Mouse (Mus musculus) intestine, embryonic 15.5 days (tissue): ENCODE data around the gene Pcgf3. TPM values are rescaled to one million over a fixed set of nuclear protein-coding genes. Genes with fewer than 3 reads are reported as not detected.
"Not testable (repeated sequence)": the region's sequence is repeated elsewhere in the genome, so short reads cannot be mapped to it uniquely, and the experiment has no call there.

Experiments
- ATAC-seq: fragments of 200-750 bp; cut with Nextera tagmentation; 2 replicates; pipeline ENCODE4 v1.8.0; 2017; ENCODE audit warnings: moderate TSS enrichment, moderate library complexity
- H3K27ac ChIP-seq: fragments of 300-500 bp; sonication (generic); 2 replicates; pipeline ENCODE4 v1.5.1; 2015; ENCODE audit warnings: mild to moderate bottlenecking, inconsistent platforms
- H3K27me3 ChIP-seq: fragments of 300-500 bp; sonication (generic); replicated peaks from 2 replicates; pipeline ENCODE4 v1.6.1; 2015; ENCODE audit warnings: inconsistent platforms
- H3K36me3 ChIP-seq: fragments of 300-500 bp; sonication (generic); 2 replicates; pipeline ENCODE4 v1.6.1; 2015; ENCODE audit warnings: inconsistent platforms
- H3K4me1 ChIP-seq: fragments of 300-500 bp; sonication (generic); replicated peaks from 2 replicates; pipeline ENCODE4 v1.6.1; 2015; ENCODE audit warnings: inconsistent platforms
- H3K4me2 ChIP-seq: fragments of 300-500 bp; sonication (generic); replicated peaks from 2 replicates; pipeline ENCODE4 v1.6.1; 2015; ENCODE audit warnings: mild to moderate bottlenecking, inconsistent platforms
- H3K4me3 ChIP-seq: fragments of 300-500 bp; sonication (generic); replicated peaks from 2 replicates; pipeline ENCODE4 v1.5.1; 2015; ENCODE audit warnings: inconsistent platforms
- H3K9ac ChIP-seq: fragments of 300-500 bp; sonication (generic); 2 replicates; pipeline ENCODE4 v1.6.1; 2015; ENCODE audit warnings: inconsistent platforms
- H3K9me3 ChIP-seq: fragments of 300-500 bp; sonication (generic); 2 replicates; pipeline ENCODE4 v1.6.1; 2016; ENCODE audit warnings: inconsistent platforms
- WGBS: fragments of 180-500 bp; shearing (Covaris S2); methylation state at CpG from one replicate; pipeline ENCODE4 v1.1.7; 2015; 5-methylcytosine and 5-hydroxymethylcytosine counted together
- polyA plus RNA-seq: library from polyadenylated mRNA; unstranded; fragments of >200 nt; fragmentation: Nextera tagmentation; extraction: Ambion mirVana; gene quantifications from 2 replicates; pipeline ENCODE4 v1.2.1, GENCODE M21; 2015

The Pcgf3 gene
- polyA plus RNA-seq, 1 experiment from 2014 or later = 18.0 TPM

DNA sequence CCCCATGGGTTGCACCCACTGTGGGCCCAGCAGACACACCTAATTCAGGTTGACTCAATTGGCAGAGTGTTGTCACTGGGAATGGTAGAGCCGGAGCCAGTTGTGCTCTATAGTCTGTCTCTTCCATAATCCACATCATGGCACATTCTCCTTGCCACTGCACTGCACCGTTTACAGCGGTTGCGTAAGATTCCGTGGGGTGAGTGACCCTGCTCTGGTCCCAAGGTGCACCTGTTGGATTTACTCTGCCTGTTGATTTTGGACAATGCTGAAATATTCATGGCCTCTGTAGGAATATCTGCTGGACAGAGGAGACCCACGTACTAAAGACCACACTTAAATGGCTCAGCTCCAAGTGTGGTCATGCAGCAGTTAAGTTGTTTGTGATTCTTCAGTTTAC is 22.0 kb downstream of the Pcgf3 start:
- Histone ChIP-seq H3K9ac (no peak overlapping the region), H3K4me3 (no peak overlapping the region), H3K27me3 (no peaks in the 10 kb centered on the region), H3K9me3 (no peaks in the 10 kb centered on the region), H3K4me1 (no peaks in the 10 kb centered on the region), H3K27ac (no peak overlapping the region), H3K4me2 (no peak overlapping the region), H3K36me3 (peaks cover 13% of the 10 kb centered on the region)
- 90% methylated on average over 6 of the region's 6 CpGs for WGBS
- no peak for ATAC-seq

DNA sequence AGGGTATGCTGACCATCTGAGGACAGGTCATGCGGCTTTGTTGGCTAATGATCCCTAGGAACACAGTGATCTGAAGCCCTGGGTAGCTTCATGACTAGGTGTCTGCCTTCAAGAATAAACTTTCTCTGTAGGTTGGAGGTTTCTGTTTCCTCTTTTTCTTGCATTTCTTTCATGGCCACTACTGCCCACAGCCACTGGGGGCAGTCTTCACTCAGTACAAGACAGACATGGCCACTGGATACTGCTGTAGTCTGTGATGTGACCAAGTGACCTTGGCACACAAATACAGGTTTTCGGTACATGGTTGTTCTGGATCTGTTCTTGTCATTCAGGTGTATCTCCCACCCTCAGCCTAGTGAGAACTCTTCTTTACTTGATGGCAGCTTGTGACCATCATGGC is 24.2 kb downstream of the Pcgf3 start:
- Histone ChIP-seq H3K36me3 (peaks cover 23% of the 10 kb centered on the region), H3K9me3 (no peaks in the 10 kb centered on the region), H3K4me2 (no peak overlapping the region), H3K27ac (no peak overlapping the region), H3K9ac (no peak overlapping the region), H3K27me3 (no peaks in the 10 kb centered on the region), H3K4me3 (no peak overlapping the region), H3K4me1 (no peaks in the 10 kb centered on the region)
- WGBS = 81% methylated on average over 2 of the region's 2 CpGs
- no peak for ATAC-seq

- H3K4me3 ChIP-seq, H3K9me3 ChIP-seq: not testable (repeated sequence)
- whole genome bisulfite sequencing = 93% methylated on average over 5 of the region's 5 CpGs
Observed at GRCm38 (mm10) chr5:108486148-108486547, 25.1 kb downstream of the Pcgf3 start.

GRCm38 (mm10) chr5:108501573-108501972 is 40.5 kb downstream of the Pcgf3 start:
- no peaks in the 10 kb centered on the region for H3K9me3 ChIP-seq
- no peaks in the 10 kb centered on the region for H3K27me3 ChIP-seq
- WGBS = 80% methylated on average over 1 of the region's 1 CpGs
- ATAC-seq = no peak
- no peak overlapping the region for H3K4me3 ChIP-seq
- H3K27ac ChIP-seq = no peak overlapping the region
- H3K9ac ChIP-seq = no peak overlapping the region
- no peaks in the 10 kb centered on the region for H3K4me1 ChIP-seq
- peaks cover 45% of the 10 kb centered on the region for H3K36me3 ChIP-seq
- H3K4me2 ChIP-seq = no peak overlapping the region

More at GRCm38 (mm10) chr5:108486148-108486547, 25.1 kb downstream of the Pcgf3 start:
- not testable (repeated sequence) for H3K27ac ChIP-seq, H3K27me3 ChIP-seq, ATAC-seq, H3K4me1 ChIP-seq, H3K9ac ChIP-seq, H3K4me2 ChIP-seq
- H3K36me3 ChIP-seq = peaks cover 27% of the 10 kb centered on the region

DNA sequence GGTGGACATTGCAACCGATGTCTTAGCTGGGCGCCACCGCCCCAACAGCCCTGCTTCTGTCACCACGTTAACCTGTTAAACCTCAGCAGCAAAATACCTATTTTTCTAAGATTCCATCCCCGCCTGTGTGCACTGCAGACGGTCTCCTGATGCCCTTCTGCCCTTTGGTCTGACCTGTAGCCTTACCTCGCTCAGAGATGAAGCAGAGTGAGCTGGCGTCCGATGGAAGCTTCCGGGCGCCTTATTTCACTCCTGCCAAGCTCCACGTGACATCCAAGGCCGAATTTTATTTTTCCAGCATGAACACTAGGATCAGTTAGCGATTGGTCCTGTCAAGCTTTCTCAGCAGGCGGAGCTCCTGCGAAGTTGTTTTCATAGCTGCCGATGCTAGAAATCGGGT is 41.3 kb downstream of the Pcgf3 start:
- Histone ChIP-seq H3K9me3 (no peaks in the 10 kb centered on the region), H3K4me2 (no peak overlapping the region)
- WGBS = 89% methylated on average over 18 of the region's 18 CpGs

DNA sequence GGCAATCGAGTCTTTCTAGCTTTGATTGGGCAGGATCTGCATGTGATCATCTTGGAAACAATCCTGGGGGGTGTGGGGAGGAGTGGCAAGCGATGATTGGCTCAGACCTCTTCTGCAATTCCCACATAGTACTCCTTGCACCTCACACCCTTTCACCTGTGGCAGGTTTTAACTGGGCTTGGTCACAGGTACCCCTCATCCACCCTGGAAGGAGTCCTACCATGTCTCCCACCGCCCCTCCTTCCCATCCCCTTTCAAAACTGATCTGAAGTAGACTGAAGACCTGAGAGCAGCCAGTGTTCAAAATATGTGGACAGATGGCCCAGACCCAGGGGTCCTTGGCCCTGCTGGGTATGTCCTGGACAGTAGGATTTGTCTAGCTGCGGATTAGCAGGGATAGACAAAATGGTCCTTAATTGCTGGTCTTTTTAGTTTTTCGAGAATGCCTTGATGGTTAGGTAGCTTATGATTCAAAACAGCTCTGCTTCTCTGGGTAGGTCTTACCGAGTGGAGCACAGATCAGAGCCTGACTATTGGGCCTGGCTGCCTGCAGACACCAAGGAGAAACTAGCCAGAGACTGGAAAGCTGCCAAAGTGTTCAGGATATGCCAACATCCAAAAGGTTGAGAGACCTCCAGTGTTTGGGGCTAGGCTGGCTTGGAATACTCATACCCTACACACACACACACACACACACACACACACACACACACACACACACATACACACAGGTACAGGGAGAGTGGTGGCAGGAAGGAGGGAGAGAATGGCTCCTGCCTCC is 54.7 kb downstream of the Pcgf3 start:
- Histone ChIP-seq H3K27me3 (no peaks in the 10 kb centered on the region), H3K9ac (no peak overlapping the region), H3K4me3 (no peak overlapping the region), H3K4me1 (no peaks in the 10 kb centered on the region), H3K9me3 (no peaks in the 10 kb centered on the region), H3K36me3 (no peaks in the 10 kb centered on the region), H3K27ac (no peak overlapping the region), H3K4me2 (no peak overlapping the region)
- ATAC-seq = no peak
- 66% methylated on average over 6 of the region's 6 CpGs for WGBS

More for the DNA sequence above, 41.3 kb downstream of the Pcgf3 start:
- Histone ChIP-seq H3K4me3 (no peak overlapping the region), H3K27me3 (no peaks in the 10 kb centered on the region), H3K9ac (no peak overlapping the region), H3K4me1 (no peaks in the 10 kb centered on the region), H3K36me3 (peaks cover 42% of the 10 kb centered on the region), H3K27ac (no peak overlapping the region)
- no peak for ATAC-seq

GRCm38 (mm10) chr5:108516655-108517054 is 55.6 kb downstream of the Pcgf3 start:
- WGBS = 80% methylated on average over 3 of the region's 3 CpGs
- H3K27ac ChIP-seq = no peak overlapping the region
- H3K4me3 ChIP-seq = no peak overlapping the region
- H3K27me3 ChIP-seq = no peaks in the 10 kb centered on the region
- no peak overlapping the region for H3K4me2 ChIP-seq
- no peaks in the 10 kb centered on the region for H3K4me1 ChIP-seq
- no peaks in the 10 kb centered on the region for H3K36me3 ChIP-seq
- ATAC-seq = no peak
- H3K9ac ChIP-seq = no peak overlapping the region
- H3K9me3 ChIP-seq = no peaks in the 10 kb centered on the region

DNA sequence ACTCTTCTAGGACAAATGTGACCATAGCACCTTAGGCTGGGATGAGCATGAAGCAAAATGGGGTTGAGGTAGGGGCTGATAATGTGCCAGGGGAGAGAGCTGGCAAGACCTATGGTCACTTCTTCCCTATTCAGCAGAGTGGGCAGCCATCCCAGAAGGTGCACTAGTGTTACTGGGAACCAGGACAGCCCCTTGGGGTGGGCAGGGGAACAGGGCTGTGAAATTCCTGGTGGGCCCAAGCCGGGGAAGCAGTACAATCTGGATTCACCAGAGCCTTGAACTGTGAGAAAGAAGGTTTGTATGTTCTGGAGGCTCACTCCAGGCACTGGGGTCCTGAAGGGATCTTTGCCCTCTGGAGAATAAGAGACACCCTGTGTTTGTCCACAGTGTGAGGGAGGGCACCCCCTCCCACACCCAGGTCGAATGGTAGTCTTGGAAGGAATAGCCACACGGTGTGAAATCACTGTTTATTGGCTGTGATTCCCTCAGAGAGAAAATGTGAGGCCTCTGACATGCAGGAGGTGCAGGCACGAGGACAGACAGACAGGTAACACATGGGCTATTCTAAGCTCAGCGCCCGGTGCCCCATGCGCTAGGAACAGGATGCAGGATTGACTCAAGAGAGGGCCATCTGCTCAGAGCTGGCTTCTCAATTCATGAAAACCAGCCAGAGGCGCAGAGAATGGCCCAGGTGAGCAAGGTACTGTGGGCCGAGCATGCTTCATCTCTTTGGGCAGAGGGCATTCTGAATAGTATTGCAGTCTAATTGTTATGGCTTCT is 57.3 kb downstream of the Pcgf3 start:
- Histone ChIP-seq H3K9me3 (no peaks in the 10 kb centered on the region), H3K27me3 (no peaks in the 10 kb centered on the region), H3K4me2 (no peak overlapping the region), H3K4me1 (no peaks in the 10 kb centered on the region), H3K36me3 (no peaks in the 10 kb centered on the region), H3K27ac (no peak overlapping the region), H3K4me3 (no peak overlapping the region), H3K9ac (no peak overlapping the region)
- ATAC-seq = no peak
- WGBS = 72% methylated on average over 9 of the region's 9 CpGs

DNA sequence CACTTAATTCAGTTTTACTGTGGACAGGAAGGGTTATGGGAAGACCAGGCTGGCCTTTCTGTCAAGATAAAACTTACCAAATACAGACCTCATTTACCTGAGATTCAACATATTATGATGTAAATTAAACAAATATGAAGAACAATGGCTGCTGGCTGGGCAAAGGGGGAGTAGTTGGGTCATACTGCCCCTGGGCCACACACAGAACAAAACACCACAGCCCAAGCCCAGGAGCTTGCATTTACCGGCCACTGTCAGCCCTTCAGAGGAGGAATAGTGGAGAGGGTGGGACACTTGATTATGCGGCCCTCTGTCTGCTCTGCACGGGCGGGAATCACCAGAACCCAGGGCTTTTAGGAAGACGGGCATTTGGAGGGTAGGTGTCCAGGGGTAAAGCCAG is 57.9 kb downstream of the Pcgf3 start:
- no peak for ATAC-seq
- H3K27ac ChIP-seq = no peak overlapping the region
- H3K4me3 ChIP-seq = no peak overlapping the region
- H3K4me1 ChIP-seq = no peaks in the 10 kb centered on the region
- no peak overlapping the region for H3K4me2 ChIP-seq
- no peak overlapping the region for H3K9ac ChIP-seq
- no peaks in the 10 kb centered on the region for H3K27me3 ChIP-seq
- 78% methylated on average over 5 of the region's 5 CpGs for WGBS
- no peaks in the 10 kb centered on the region for H3K9me3 ChIP-seq
- H3K36me3 ChIP-seq = no peaks in the 10 kb centered on the region

DNA sequence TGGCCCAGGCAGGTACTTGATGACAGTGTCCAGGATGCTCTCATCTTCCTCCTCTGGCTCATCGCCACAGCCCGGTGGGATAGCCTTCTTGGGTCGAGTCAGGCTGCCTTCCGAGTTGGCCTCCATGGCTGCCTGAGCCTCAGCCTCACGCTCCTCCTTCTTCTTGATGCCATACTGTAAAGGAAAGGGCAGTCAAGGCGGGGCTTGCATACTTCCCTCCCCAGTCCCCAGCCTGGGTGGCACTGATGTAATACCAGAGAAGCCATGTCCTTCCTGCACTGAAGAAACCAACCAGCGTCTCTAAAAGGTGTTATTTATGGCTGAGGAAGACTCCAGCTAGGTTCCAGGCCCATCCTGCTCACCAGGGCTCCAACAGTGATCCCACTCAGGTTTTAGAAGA is 59.1 kb downstream of the Pcgf3 start:
- Histone ChIP-seq H3K36me3 (no peaks in the 10 kb centered on the region), H3K4me2 (no peak overlapping the region), H3K27me3 (no peaks in the 10 kb centered on the region), H3K27ac (no peak overlapping the region), H3K9ac (no peak overlapping the region), H3K4me3 (no peak overlapping the region), H3K4me1 (no peaks in the 10 kb centered on the region), H3K9me3 (no peaks in the 10 kb centered on the region)
- WGBS = 75% methylated on average over 7 of the region's 7 CpGs
- ATAC-seq = no peak

DNA sequence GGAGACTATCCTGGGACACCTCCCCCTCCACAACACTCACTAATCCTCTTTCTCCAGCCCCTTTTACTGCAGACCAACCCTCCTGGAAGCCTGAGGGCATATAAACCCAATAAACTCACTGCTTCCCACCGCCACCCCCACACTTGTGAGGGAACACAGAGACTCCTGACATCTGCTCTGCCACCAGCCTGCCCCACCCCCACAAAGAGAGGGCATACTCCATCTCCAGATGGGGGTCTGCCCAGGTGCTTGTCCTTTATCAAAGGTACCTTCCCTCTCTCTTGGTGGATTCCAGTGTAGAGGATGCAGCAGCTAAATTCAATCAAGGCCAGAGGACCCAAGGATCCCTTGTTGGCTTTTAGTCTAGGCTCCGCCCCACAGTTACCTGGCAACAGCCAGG is 60.0 kb downstream of the Pcgf3 start:
- no peak for ATAC-seq

GRCm38 (mm10) chr5:108521896-108522295 is 60.9 kb downstream of the Pcgf3 start:
- WGBS = 78% methylated on average over 3 of the region's 3 CpGs
- no peaks in the 10 kb centered on the region for H3K27me3 ChIP-seq
- H3K9ac ChIP-seq = no peak overlapping the region

More for the DNA sequence above, 60.0 kb downstream of the Pcgf3 start:
- H3K27me3 ChIP-seq = no peaks in the 10 kb centered on the region
- H3K9me3 ChIP-seq = no peaks in the 10 kb centered on the region
- no peak overlapping the region for H3K4me3 ChIP-seq
- no peaks in the 10 kb centered on the region for H3K4me1 ChIP-seq
- H3K36me3 ChIP-seq = no peaks in the 10 kb centered on the region
- H3K4me2 ChIP-seq = no peak overlapping the region
- no peak overlapping the region for H3K9ac ChIP-seq
- 40% methylated on average over 2 of the region's 2 CpGs for WGBS
- no peak overlapping the region for H3K27ac ChIP-seq

DNA sequence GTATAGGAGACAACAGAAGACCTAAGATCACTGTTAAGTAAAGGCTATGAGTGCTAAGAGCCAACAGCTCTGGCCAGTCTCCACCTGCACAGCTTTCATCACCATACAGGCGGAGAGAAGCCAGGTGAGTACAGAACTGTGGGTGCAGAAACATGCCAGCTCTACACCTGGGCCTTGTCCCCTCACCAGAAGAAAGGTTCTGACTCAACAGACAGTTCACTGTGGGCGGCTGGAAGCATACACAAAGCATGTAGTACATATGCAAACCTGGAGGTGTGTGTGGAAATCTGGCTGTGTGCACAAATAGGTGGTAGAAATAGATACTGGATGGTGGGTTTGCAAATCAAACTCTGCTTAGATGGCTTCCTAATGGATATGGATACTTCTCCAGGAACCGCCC is 61.6 kb downstream of the Pcgf3 start:
- ATAC-seq = no peak
- H3K4me3 ChIP-seq = no peak overlapping the region
- no peaks in the 10 kb centered on the region for H3K4me1 ChIP-seq
- H3K27ac ChIP-seq = no peak overlapping the region
- H3K9ac ChIP-seq = no peak overlapping the region
- no peak overlapping the region for H3K4me2 ChIP-seq
- H3K27me3 ChIP-seq = no peaks in the 10 kb centered on the region
- WGBS = 87% methylated on average over 3 of the region's 3 CpGs
- no peaks in the 10 kb centered on the region for H3K9me3 ChIP-seq
- H3K36me3 ChIP-seq = no peaks in the 10 kb centered on the region

More at GRCm38 (mm10) chr5:108521896-108522295, 60.9 kb downstream of the Pcgf3 start:
- no peaks in the 10 kb centered on the region for H3K36me3 ChIP-seq
- H3K27ac ChIP-seq = no peak overlapping the region
- no peaks in the 10 kb centered on the region for H3K9me3 ChIP-seq
- ATAC-seq = no peak
- no peaks in the 10 kb centered on the region for H3K4me1 ChIP-seq
- no peak overlapping the region for H3K4me2 ChIP-seq
- H3K4me3 ChIP-seq = no peak overlapping the region
